Mouse (Mus musculus): ENCODE data around the gene Hs6st3. TPM values are rescaled to one million over a fixed set of nuclear protein-coding genes. Genes with fewer than 3 reads are reported as not detected.
A peak's percentile ranks its signal among the peaks of the same experiment; 100 is the strongest.

Gene Hs6st3
- polyA plus RNA-seq, 1 experiment from 2014 or later: 0.53 TPM

DNA sequence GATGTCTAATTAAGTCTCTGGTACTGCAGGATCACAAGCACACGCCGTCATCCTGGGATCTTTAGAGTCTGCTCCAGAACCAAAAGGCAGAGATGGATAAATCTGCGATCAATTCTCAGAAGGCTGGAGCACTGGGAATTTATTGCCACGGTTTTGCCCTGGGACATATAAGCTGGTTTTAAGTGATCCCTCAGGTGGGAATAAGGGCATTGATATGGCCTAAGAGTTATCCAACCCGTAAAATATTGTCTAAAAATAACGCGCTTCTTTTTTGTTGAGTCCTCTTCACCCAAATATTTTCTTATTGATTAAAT, 693.8 kb downstream of the Hs6st3 start:
- Histone ChIP-seq H3K4me1 (ENCODE audit: control insufficient read depth, insufficient read depth, low read length) (no peaks in the 10 kb centered on the region), H3K4me2 (ENCODE audit: low read depth) (0 out of 2 replicates have a peak overlapping the region, but pooled peaks have one; percentile 24), H3K36me3 (ENCODE audit: control insufficient read depth, insufficient read depth, low read length) (no peaks in the 10 kb centered on the region), H3K27ac (ENCODE audit: low read depth, low read length) (no peak overlapping the region), H3K9me3 (ENCODE audit: control insufficient read depth, low read length) (no peaks in the 10 kb centered on the region), H3K27me3 (ENCODE audit: control insufficient read depth, insufficient read depth, low read length) (no peaks in the 10 kb centered on the region), H3K4me3 (ENCODE audit: low read depth, low read length) (no peak overlapping the region), H3K9ac (ENCODE audit: low read length) (no peak overlapping the region)
- no peak for DNase-seq (ENCODE audit: low spot score)
- WGBS: 68% methylated on average over 7 of the region's 7 CpGs
- no peak for ATAC-seq (ENCODE audit: insufficient read depth, low FRiP score, low TSS enrichment)

DNA sequence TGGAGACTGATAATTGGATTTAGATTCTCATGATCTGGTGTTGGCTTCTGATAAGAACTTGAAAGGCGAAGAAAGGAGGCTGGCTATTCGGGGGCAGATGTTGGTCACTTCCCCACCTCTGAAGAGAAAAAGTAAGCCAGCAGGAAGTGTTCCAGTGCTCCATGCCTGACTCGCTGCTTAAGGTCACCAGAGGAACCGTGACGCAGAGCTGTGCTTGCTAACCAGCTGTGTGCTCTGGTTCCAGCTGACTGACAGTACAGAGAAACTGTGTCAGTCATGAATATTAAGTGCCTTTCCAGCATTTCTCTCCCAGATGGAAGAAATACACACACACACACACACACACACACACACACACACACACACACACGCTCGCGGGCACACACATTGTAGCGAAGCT, 694.8 kb downstream of the Hs6st3 start:
- DNase-seq (ENCODE audit: low spot score) (peak; percentile 29), ATAC-seq (ENCODE audit: insufficient read depth, low FRiP score, low TSS enrichment) (no peak)
- no peaks in the 10 kb centered on the region for H3K27me3 ChIP-seq (ENCODE audit: control insufficient read depth, insufficient read depth, low read length)
- H3K9me3 ChIP-seq (ENCODE audit: control insufficient read depth, low read length): no peaks in the 10 kb centered on the region
- no peak overlapping the region for H3K27ac ChIP-seq (ENCODE audit: low read depth, low read length)
- no peak overlapping the region for H3K4me3 ChIP-seq (ENCODE audit: low read depth, low read length)
- WGBS: 59% methylated on average over 9 of the region's 9 CpGs
- no peak overlapping the region for H3K4me2 ChIP-seq (ENCODE audit: low read depth)
- H3K9ac ChIP-seq (ENCODE audit: low read length): no peak overlapping the region
- H3K36me3 ChIP-seq (ENCODE audit: control insufficient read depth, insufficient read depth, low read length): no peaks in the 10 kb centered on the region
- H3K4me1 ChIP-seq (ENCODE audit: control insufficient read depth, insufficient read depth, low read length): no peaks in the 10 kb centered on the region

DNA sequence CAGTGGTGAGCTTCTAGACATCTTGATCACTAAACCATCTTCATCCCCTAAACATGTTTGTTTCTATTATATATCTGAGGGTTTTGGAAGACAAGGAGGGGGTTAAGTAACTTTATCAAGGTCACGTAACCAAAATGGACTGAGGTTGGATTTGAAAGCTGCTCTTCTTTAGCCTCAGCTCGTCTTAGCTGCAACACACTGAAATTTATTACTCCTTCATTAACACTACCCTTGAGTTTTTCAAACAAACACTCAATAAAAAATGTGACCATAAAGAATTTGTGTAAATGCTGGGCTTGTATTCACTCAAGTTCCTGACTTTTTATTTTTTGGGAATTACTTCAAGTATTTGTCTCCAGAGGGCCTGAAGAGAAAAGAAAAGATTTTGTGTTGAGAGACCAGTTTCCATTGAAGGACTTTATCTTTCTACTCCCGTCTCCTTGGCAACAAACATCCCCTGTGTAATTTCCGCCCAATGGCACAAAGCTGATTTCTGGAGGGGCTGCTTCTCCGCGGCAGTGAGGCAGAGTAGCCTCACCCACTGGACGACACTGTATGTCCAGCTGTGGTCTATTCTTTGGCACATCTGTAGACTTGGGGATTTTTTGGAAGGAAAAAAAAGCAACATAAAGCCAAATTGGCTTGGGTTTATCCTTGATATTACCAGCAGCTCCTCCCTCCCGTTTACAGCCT, 696.0 kb downstream of the Hs6st3 start:
- H3K4me3 ChIP-seq (ENCODE audit: low read depth, low read length): no peak overlapping the region
- no peak overlapping the region for H3K27ac ChIP-seq (ENCODE audit: low read depth, low read length)
- WGBS: 47% methylated on average over 8 of the region's 8 CpGs
- no peak overlapping the region for H3K9ac ChIP-seq (ENCODE audit: low read length)
- no peaks in the 10 kb centered on the region for H3K4me1 ChIP-seq (ENCODE audit: control insufficient read depth, insufficient read depth, low read length)
- no peak for ATAC-seq (ENCODE audit: insufficient read depth, low FRiP score, low TSS enrichment)
- H3K9me3 ChIP-seq (ENCODE audit: control insufficient read depth, low read length): no peaks in the 10 kb centered on the region
- no peak for DNase-seq (ENCODE audit: low spot score)
- no peak overlapping the region for H3K4me2 ChIP-seq (ENCODE audit: low read depth)
- no peaks in the 10 kb centered on the region for H3K36me3 ChIP-seq (ENCODE audit: control insufficient read depth, insufficient read depth, low read length)
- H3K27me3 ChIP-seq (ENCODE audit: control insufficient read depth, insufficient read depth, low read length): no peaks in the 10 kb centered on the region

DNA sequence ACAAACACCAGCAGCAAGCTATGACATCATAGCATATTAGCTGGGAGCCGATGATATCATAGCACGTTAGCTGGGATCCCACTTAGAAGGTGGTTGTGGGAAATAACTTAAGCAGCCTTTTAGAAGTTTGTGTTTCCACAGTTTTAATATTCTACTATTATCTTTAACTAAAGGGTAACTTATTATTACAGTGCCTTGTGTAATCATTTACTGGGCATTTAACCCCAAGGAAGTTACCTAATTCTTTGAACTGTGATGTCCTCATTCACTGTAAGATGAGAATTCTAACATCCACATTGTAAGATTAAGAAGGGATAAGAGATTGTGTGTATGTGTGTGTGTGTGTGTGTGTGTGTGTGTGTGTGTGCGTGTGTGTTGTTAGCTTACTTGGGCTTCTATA, 697.9 kb downstream of the Hs6st3 start:
- WGBS: 92% methylated on average over 3 of the region's 3 CpGs
- no peaks in the 10 kb centered on the region for H3K27me3 ChIP-seq (ENCODE audit: control insufficient read depth, insufficient read depth, low read length)
- no peaks in the 10 kb centered on the region for H3K36me3 ChIP-seq (ENCODE audit: control insufficient read depth, insufficient read depth, low read length)
- no peak overlapping the region for H3K4me3 ChIP-seq (ENCODE audit: low read depth, low read length)
- H3K4me2 ChIP-seq (ENCODE audit: low read depth): no peak overlapping the region
- H3K27ac ChIP-seq (ENCODE audit: low read depth, low read length): no peak overlapping the region
- no peak overlapping the region for H3K9ac ChIP-seq (ENCODE audit: low read length)
- ATAC-seq (ENCODE audit: insufficient read depth, low FRiP score, low TSS enrichment): no peak
- no peaks in the 10 kb centered on the region for H3K9me3 ChIP-seq (ENCODE audit: control insufficient read depth, low read length)
- no peak for DNase-seq (ENCODE audit: low spot score)
- H3K4me1 ChIP-seq (ENCODE audit: control insufficient read depth, insufficient read depth, low read length): no peaks in the 10 kb centered on the region

DNA sequence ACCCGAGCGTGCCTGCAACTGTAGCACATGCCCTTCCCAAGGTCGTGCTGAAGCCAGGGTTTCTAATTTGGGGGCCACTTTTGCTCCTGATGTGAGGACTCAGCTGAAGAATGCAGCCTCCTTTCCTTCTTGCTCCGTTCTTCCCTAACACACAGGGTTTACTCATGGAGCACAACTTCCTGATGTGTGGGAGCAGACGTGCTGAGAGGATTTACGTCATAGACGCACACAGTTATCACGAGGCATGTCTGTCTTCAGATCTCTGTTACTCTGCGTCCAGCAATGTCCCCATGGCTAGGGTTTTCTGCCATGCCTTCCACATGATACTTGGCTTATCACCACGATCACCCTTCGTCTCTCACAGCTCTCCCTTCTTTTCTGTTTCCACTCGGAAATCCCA, 709.4 kb downstream of the Hs6st3 start:
- Histone ChIP-seq H3K4me3 (ENCODE audit: low read depth, low read length) (no peak overlapping the region), H3K9ac (ENCODE audit: low read length) (no peak overlapping the region), H3K4me1 (ENCODE audit: control insufficient read depth, insufficient read depth, low read length) (no peaks in the 10 kb centered on the region), H3K9me3 (ENCODE audit: control insufficient read depth, low read length) (no peaks in the 10 kb centered on the region), H3K27ac (ENCODE audit: low read depth, low read length) (no peak overlapping the region), H3K27me3 (ENCODE audit: control insufficient read depth, insufficient read depth, low read length) (no peaks in the 10 kb centered on the region), H3K36me3 (ENCODE audit: control insufficient read depth, insufficient read depth, low read length) (no peaks in the 10 kb centered on the region), H3K4me2 (ENCODE audit: low read depth) (no peak overlapping the region)
- ATAC-seq (ENCODE audit: insufficient read depth, low FRiP score, low TSS enrichment) (no peak), DNase-seq (ENCODE audit: low spot score) (no peak)
- WGBS: 83% methylated on average over 12 of the region's 12 CpGs

DNA sequence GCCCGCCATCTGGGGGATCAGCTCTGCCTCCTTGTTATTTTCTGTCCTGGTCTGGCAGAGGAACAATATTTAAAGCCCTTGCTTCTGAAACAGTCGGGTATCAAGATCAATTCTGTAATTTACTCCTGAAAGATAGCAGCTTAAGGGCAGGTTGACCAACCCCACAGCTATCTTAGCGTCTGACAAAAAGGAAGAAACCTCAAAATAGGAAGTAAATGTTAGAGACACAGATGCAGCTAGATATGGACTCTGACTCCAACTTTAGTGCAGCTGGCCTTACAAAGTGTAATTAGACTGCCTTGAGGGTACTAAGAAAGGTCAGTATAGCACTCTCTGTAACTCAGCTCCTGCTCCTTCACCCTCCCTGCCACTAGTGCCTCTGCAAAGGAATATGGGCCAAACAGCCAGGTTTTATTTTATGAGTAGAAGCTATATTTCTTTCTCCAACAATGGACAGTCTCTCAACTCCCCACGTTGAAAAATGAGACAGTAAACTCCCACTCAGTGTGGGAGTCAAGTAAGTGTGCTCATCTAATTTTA, 710.7 kb downstream of the Hs6st3 start:
- H3K4me1 ChIP-seq (ENCODE audit: control insufficient read depth, insufficient read depth, low read length): no peaks in the 10 kb centered on the region
- H3K4me3 ChIP-seq (ENCODE audit: low read depth, low read length): no peak overlapping the region
- H3K9me3 ChIP-seq (ENCODE audit: control insufficient read depth, low read length): no peaks in the 10 kb centered on the region
- DNase-seq (ENCODE audit: low spot score) (no peak), ATAC-seq (ENCODE audit: insufficient read depth, low FRiP score, low TSS enrichment) (no peak)
- no peak overlapping the region for H3K27ac ChIP-seq (ENCODE audit: low read depth, low read length)
- WGBS: 73% methylated on average over 4 of the region's 4 CpGs
- H3K9ac ChIP-seq (ENCODE audit: low read length): no peak overlapping the region
- no peaks in the 10 kb centered on the region for H3K36me3 ChIP-seq (ENCODE audit: control insufficient read depth, insufficient read depth, low read length)
- H3K4me2 ChIP-seq (ENCODE audit: low read depth): no peak overlapping the region
- H3K27me3 ChIP-seq (ENCODE audit: control insufficient read depth, insufficient read depth, low read length): no peaks in the 10 kb centered on the region

DNA sequence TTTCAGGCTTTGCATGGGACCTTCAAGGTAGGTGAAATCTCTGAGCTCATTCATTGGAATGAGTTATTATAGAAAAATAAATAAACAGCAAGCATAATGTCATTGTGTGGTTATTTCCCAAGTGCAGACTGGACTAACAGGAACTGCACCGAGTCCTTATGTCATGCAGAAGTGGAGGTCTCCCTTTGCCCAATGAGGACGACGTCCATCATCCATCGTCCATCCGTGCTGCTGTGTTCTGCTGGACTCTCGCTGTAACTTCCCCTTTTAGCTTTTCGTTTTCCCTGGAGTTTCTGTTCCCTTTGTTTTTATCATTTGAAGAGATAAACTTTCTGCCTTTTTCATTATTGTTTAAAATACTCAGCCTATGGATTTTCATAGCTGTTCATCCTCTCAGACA, 711.2 kb downstream of the Hs6st3 start:
- no peaks in the 10 kb centered on the region for H3K27me3 ChIP-seq (ENCODE audit: control insufficient read depth, insufficient read depth, low read length)
- H3K4me1 ChIP-seq (ENCODE audit: control insufficient read depth, insufficient read depth, low read length): no peaks in the 10 kb centered on the region
- H3K9ac ChIP-seq (ENCODE audit: low read length): no peak overlapping the region
- 81% methylated on average over 7 of the region's 7 CpGs for WGBS
- no peak overlapping the region for H3K4me2 ChIP-seq (ENCODE audit: low read depth)
- no peak for ATAC-seq (ENCODE audit: insufficient read depth, low FRiP score, low TSS enrichment)
- H3K9me3 ChIP-seq (ENCODE audit: control insufficient read depth, low read length): no peaks in the 10 kb centered on the region
- DNase-seq (ENCODE audit: low spot score): no peak
- H3K36me3 ChIP-seq (ENCODE audit: control insufficient read depth, insufficient read depth, low read length): no peaks in the 10 kb centered on the region
- H3K4me3 ChIP-seq (ENCODE audit: low read depth, low read length): no peak overlapping the region
- H3K27ac ChIP-seq (ENCODE audit: low read depth, low read length): no peak overlapping the region

DNA sequence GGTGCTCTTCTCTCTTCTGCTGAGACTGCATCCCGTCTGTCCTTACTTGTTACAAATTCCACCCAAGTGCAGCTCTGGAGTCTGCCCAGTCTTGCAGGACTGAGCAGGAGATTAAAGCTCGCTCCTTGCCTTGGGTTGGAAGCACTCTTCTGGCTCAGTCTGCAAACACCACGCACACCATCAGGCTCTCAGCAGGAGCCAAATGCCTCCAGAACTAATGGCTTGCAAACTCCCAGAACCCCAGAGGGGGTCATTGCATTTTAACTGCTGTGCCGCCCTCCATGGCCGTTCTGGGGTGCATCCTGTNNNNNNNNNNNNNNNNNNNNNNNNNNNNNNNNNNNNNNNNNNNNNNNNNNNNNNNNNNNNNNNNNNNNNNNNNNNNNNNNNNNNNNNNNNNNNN, 714.0 kb downstream of the Hs6st3 start:
- no peaks in the 10 kb centered on the region for H3K9me3 ChIP-seq (ENCODE audit: control insufficient read depth, low read length)
- no peak overlapping the region for H3K9ac ChIP-seq (ENCODE audit: low read length)
- DNase-seq (ENCODE audit: low spot score) (peak; percentile 35), ATAC-seq (ENCODE audit: insufficient read depth, low FRiP score, low TSS enrichment) (no peak)
- H3K4me2 ChIP-seq (ENCODE audit: low read depth): no peak overlapping the region
- WGBS: 5% methylated on average over 5 of the region's 5 CpGs
- H3K4me1 ChIP-seq (ENCODE audit: control insufficient read depth, insufficient read depth, low read length): no peaks in the 10 kb centered on the region
- H3K4me3 ChIP-seq (ENCODE audit: low read depth, low read length): no peak overlapping the region
- no peak overlapping the region for H3K27ac ChIP-seq (ENCODE audit: low read depth, low read length)
- H3K36me3 ChIP-seq (ENCODE audit: control insufficient read depth, insufficient read depth, low read length): no peaks in the 10 kb centered on the region
- no peaks in the 10 kb centered on the region for H3K27me3 ChIP-seq (ENCODE audit: control insufficient read depth, insufficient read depth, low read length)
